Mouse (Mus musculus): Measurements from ENCODE around the gene Borcs5. TPM values are rescaled to one million over a fixed set of nuclear protein-coding genes. Genes with fewer than 3 reads are reported as not detected.
A peak's percentile ranks its signal among the peaks of the same experiment; 100 is the strongest.
"Not testable (repeated sequence)": the region's sequence is repeated elsewhere in the genome, so short reads cannot be mapped to it uniquely, and the experiment has no call there.

Gene Borcs5
- total and polyA plus RNA-seq, 3 experiments, result 11.9 to 57.0 (median 20.5) TPM

DNA sequence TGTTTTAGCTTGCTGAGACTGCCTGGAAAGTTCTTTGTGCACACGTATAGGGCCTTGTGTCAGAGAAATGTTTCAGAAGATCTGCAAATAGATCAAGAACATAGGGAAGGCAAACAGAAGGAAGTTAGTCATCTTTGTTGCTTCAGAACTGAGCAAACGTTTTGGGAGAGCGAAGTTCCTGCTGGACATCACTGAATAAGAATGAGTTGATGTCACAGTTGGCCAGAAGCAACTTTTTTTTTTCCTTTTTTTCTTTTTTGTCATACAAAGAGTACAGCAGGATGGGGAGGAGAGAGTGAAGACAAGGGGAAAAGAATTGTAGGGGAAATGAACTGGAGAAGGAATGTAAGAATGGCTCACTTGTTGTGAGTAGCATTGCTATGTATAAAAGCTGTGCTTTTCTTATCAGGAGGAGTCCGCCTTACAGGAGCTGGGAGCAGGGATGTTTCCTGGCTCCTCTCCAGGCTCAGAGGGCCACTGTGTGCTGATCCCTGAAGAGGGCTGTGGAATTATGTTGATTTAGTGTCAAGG is 31.6 kb downstream of the Borcs5 start:
- peak; percentile 28 for DNase-seq

DNA sequence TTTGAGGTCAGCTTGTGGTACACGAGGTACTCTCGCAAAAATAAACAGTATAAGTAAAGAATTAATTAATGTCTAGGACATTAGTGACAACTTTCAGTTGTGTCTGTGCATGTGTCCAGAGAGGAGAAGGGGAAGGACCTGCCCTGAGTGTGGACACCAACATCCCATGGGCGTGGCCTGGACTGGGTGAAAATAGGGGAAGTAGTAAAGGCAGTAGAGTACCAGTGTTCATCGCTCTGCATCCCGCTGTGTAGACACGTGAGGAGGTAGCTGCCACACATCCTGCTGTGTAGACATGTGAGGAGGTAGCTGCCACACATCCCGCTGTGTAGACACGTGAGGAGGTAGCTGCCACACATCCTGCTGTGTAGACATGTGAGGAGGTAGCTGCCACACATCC is 34.4 kb downstream of the Borcs5 start:
- not testable (repeated sequence) for DNase-seq

DNA sequence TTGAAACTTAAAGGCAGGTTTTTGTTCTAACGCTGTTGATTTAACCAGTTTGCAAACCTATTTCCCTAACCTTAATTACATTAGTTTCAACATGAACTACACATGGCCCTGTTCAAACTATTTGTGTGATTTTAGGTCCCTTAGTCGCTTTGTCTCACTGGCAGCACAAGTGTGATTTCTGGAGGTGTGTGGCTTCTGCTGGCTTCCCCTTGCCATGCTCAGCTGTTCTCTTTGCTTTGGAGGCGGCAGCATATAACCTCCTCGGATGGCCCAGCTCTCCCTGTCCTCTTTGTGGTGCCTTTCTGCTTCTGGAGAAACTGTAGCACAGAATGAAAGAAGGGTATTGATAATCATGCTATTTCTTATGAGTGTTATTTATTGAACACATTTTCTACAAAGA is 38.2 kb downstream of the Borcs5 start:
- DNase-seq, result no peak

DNA sequence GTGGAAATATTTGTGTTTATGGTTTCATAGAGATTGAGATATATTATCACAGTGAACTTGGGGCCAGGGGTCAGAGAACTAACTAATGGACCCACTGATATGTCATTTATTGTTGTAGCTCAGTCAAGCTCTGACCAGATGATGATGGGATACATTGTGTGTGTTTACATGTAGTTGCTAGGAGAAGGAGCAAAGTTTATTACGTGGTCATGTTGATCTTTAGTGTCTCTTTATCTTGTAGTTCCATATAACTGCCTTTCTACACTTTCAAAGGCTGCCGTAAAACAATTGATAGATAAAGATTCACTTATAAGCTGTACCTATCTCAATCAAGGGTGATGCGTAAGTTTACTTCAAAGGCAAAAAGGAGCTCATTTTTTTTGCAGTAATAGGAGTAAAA is 38.7 kb downstream of the Borcs5 start:
- no peak for DNase-seq

DNA sequence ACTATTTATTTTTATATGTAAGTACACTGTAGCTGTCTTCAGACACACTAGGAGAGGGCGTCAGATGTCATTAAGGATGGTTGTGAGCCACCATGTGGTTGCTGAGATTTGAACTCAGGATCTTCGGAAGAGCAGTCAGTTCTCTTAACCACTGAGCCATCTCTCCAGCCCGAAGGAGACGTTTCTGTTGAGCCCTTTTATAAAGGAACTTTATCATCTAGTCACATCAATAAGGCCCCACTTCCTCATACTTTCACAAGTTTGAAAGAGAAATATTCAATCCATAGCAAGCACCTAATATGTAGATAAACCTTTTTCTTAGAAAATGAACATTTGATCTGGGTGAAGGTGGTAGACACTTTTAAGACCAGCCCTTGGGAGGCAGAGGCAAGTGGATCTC is 40.0 kb downstream of the Borcs5 start:
- DNase-seq, result not testable (repeated sequence)

DNA sequence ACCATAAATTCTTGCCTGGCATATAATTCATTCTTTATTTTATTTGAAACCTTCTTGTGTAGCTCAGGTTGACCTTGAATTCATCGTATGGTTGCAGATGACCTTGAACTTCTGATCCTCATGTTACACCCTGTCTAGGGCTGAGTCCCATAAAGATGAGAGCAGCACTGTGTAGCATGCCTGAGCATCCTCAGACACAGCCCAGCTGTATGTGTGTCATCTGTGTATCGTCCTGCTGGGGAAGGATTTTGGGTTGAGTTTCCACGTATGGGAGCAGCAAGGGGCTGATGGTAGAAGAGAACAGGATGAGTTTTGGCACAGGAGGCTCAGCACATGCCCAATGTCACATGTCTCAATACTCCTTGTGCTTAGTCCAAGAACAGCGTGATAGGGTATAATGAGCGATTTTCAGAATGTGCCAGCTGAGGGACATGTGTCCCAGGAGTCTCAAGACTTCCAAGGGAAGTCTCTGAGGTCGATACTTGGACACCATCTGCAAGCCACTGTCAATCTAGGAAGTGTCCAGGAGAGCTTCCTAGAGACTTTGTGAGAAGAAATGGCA is 45.1 kb downstream of the Borcs5 start:
- DNase-seq, result no peak

DNA sequence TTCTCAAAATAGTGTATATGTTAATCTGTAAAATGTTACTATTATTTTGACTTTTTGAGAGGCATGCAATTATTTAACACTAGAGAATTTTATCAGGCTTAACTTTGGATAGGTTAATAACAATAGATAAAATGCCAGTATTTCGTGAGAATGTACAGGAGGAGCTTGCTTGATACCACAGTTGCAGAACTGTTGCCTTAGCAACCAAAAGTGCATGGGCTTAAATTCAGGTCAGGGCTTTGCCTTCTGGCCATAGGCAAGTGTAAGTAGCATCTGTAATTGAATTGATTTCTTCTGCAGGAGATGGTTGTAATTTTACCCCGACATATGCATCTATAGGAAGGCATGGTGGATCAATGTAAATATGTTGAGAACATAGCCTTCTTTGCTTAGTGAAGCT is 45.7 kb downstream of the Borcs5 start:
- no peak for DNase-seq

DNA sequence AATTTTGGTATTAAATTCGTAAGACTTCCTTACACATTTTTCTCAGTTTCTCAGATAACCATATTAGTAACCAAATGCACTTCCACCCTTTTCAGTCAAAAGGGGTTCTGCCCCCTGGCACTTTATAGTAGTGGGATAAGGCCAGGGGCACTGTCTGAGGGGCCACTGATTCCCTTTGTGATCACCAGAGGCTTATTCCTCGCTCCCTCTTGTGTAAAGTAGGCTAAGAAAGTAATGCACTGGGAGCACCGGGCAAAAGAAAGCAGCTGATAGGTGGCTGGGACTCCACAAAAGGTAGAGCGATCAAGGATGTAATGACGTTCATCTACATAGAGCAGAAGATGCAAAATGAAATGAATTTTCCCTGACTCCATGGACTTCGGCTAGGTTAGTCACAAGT is 46.2 kb downstream of the Borcs5 start:
- no peak for DNase-seq

DNA sequence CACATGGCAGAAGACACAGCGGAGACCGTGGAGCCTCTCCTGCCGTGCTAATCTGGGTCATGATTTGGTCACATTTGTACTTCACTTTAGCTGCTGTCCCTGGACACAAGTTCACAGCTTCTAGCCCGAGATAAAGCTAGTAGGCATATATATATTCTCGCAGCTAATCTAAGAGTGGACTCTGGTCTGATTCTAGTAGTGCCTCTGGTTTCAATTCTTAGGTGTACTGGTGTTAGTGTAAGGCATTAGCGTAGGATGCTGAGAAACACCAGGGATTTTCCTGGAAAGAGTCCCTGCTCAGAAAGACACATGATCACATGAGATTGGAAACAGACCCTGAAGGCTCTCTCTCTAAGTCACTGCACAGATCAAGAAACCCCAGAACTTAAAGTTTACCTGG is 55.2 kb downstream of the Borcs5 start:
- DNase-seq, result no peak

DNA sequence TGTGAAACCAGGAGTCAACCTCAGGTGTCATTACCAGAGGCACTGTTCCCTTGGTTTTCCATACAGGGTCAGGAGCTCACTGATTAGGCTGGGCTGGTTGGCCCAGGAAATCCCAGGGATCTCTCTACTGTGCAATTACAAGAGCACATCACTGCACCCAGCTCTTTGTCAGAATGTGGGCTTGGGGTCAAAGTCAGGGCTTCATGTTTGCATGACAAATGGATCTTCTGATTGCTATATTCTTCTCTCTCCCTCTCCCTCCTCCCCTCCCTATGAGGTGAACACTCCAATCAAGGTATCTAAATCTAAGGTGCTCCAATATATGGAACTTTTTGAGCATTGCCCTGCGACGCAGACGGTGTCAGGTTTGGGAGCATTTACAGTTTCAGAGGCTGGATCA is 55.7 kb downstream of the Borcs5 start:
- no peak for DNase-seq

DNA sequence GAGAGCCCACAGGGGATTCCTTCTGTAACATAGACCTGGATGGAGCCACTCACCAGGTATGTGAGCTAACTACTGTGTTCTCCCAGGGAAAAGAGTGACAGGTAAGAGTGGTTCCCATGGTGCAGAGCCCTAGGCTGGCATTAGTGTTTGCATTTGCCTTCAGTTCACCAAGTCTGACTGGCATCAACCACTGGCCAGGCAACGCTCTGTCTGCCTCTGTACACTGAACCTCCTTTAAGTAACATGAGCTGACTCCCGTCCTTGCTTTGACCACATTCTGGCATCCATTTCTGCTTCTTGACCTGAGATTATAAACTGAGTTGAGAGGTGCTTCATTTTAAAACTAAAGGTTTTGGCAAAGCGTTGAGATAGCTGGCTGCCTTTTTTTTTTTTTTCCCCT is 56.3 kb downstream of the Borcs5 start:
- no peak for DNase-seq

DNA sequence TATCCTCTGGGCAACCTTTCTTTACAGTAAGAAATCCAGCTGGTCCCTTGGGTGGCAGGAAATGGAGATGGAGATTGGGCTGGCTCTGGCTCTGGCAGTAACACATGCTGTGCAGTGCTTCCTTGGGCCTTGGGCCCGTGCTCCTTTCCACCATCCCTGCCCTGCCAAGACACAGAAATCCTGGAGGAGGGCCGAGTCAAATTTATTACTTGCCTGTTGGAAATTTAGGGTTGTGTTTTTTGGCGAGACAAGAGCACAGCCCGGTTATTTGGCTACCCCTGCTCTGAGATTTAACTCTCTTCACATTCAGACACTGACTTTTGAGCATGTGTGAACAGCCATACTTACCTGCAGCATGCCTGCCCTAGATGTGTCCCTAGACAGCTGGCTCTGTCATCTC is 56.8 kb downstream of the Borcs5 start:
- DNase-seq, result peak; percentile 57

DNA sequence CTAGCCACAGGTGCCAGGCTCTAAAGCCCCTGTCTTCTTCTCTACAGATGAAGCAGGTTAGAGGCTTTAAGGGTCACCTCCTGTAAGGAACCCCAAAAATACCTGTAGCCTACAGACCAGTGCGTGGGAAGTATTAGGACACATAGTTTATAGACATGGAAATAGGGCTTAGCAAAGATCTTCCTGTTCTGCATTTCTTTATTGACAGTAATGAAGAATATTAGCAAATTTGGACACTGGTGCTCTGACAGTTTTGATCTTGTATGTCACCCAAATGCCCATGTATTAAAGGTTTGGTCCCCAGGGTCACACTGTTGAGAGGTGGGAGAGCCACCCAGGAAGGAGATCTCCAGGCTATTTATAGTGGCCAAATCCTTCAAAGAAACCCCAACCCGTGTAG is 57.2 kb downstream of the Borcs5 start:
- DNase-seq, result no peak

DNA sequence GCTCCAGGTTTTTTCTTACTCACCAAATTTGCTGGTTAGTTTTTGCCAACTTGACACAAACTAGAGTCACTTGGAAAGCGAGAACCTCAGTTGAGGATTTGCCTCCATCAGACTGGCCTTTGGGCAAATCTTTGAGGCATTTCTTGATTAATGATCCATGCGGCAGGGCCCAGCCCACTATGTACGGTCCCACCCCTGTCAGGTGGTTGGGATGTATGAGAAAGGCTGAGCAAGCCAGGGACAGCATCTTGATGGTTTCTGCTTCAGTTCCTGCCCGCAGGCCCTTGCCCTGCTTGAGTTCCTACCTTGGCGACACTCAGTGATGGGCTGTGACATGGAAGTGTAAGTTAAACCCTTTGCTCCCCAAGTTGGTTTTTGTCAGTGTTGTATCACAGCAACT is 58.9 kb downstream of the Borcs5 start:
- no peak for DNase-seq

DNA sequence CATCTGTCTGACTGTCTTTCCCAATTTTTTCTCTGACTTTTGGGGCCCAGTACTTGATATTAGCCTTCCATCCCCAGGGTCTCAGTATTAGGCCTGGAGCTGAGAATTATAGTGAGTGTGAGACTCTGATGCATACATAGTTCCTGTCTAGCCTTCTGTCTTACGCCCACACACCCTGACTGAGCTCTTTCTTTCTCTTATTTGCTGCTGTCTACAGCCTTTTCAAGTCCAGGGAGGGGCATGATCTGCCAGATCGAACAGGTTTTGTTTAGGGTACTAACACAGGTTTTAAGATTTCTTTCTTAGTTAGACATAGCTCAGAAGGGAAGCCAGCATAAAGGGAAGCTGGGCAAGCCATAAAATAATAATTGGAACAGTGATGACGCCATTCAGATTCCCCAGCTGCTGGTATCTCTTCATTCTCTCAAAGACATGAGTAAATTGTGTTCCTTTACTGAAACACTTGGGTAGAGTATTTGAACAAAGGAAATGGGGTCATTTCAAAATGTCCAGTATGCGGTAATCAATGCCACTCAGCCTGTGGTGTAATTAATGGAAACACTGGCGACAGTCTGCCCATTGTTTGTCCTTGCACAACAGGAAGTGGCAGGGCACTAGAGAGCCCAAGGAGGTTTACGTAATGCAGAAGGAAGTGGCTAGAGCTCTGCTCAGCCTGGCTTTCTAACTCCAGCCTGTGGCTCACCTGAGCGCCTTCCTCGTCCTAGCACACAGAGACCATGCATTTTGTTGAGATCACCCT is 61.3 kb downstream of the Borcs5 start:
- DNase-seq, result peak; percentile 75

DNA sequence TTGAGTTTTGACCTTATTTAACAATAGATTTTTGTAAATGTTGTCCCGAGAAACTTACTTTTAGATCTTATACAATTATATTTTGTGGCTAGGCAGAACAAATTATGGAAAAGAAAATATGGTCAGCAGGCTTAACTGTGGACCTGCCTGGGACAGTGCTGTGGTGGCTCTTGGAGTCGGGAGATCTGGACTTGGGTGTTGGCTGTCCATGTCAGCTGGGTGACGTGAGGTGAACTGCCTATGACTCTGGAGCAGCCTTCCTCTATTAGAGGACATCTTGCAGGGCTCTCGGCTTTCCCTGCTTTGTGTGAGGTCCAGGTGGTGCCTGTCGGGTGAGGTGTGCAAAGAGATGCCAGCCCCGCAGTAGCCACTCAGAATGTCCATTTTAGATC is 61.9 kb downstream of the Borcs5 start:
- no peak for DNase-seq

DNA sequence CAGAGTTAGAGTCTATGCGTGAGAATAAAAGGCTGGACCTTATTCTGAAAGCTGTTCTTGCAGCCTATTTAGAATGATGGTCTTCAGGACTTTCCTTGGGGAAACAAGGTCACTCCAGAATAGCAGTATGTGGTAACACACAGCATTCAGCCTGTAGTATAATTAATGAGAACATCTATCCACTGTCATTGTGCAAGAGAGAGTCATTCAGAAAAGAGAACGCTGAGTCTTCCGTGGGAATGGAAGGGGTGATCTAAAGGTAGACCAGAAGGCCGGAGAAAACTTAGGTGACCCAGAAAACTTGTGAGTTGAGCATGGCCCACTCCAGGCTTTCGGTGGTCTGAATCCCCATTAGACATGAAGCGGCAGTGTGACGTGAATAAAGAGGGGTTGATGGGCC is 62.9 kb downstream of the Borcs5 start:
- no peak for DNase-seq

DNA sequence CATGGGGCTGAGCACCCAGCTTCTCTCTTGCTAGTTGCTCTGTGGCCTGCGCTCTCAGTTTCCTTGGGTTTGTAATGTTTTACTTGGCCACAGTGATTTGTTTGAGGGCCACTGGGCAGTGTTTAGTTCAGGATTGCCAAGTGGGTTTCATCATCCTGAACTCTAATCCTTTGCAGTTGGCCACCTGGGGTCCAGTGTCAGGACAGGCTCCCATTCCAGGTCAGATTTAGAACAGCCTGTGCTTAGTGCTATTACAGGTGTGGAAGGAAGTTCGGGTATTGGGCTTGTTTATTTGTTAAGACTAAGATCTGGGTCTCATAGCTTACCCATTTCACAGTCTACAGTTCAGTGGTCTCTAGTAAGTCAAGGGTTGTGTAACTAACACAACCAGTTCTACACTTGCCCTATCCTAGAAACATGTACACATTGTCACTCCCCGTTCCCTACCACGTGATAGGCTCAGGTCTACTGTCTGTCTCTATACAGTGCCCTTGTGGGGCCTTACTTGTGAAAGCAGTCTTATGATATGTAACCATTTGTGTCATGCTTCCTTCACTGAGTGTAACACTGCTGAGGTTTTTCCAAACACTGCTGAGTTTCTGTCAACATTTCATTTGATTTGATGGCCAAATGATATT is 63.9 kb downstream of the Borcs5 start:
- DNase-seq, result peak; percentile 39

DNA sequence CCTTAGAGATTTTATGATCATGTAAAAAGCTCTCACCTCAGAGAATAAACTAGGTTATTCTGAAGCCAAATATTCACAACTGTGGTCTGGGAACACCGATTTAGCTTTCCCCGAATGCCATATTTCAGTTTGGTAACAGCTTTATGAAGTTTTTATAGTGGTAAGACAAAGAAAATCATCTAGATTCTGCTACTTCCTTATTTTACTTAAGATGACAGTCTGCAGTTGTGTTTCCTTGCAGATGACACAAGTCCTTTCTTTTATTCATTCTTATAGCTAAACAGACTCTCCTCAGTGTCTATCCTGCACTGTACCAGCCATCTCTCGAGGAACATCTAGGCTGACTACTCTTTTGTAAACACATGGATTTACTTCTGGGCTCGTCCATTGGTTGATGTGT is 67.2 kb downstream of the Borcs5 start:
- no peak for DNase-seq

DNA sequence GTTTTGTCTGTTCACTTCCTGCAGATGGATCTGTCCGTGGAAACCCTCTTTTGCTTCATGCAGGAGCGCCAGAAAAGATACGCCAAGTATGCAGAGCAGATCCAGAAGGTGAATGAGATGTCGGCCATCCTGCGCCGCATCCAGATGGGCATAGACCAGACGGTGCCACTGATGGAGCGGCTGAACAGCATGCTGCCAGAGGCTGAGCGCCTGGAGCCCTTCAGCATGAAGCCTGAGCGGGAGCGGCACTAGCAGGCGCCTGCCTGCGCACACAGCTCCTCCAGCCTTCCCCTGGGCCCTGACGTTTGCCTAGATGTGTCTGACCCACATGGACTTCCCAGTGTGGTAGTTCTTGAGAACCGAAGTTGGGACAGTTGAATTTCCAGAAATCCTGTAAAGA is 70.7 kb downstream of the Borcs5 start:
- DNase-seq, result no peak

DNA sequence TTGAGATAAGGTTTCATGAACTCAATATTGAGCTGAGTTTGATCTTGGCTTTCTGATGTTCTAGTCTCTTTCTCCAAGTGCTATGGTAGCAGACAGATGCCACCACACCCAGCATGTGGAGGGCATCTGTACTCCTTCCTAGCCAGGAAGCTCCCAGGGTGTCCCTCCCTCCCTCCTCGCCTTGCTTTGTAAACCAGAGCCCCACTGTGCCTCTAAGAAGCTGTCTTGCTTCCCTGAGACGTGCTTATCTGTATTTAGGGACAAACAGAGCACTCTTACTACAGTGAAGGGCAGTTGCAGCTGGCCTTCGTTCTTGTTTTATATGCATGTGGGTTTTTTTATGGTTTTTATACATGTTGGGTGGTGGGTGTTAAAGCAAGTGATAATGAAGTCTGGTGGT is 74.0 kb downstream of the Borcs5 start:
- DNase-seq, result no peak

DNA sequence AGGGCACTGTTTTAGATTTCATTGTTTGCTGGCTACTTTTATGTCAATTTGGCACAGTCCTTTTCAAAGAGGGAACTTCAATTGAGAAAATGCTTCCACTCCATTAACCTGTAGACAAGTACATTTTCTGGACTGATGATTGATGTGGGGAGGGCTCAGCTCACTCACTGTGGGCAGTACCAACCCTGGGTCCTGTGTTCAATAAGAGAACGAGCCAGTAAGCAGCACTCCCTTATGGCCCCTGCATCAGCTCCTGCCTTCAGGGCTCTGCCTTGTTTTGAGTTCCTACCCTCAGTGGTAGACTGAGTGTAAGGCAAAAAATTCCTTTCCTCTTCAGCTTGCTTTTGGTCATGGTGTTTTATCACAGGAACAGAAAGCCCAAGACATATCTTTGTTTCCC is 74.6 kb downstream of the Borcs5 start:
- no peak for DNase-seq

DNA sequence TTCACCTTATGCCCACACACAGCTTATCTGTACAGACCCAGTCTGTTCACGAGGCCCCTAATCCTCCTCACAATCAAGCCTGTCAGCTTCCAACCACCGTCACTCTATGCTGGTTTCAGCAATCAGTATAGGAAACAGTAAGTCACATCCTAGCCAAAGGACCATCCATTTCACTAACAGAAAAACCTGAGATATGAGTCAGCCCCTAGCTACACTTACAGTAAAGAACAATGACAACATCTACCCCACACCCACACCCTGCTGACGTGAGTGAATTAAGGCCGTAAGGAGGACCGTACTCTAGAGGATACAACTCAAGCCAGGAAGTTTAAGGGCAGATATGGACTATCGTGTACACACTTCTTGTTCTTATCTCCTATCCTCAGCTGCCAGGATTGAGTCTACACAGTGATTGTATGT is 76.9 kb downstream of the Borcs5 start:
- DNase-seq, result no peak
